Mouse (Mus musculus): ENCODE measurements around the gene Usp49. TPM values are rescaled to one million over a fixed set of nuclear protein-coding genes. Genes with fewer than 3 reads are reported as not detected.

Usp49 gene
- total RNA-seq, 2 experiments from 2014 or later = 1.4 to 3.7 TPM

Other genes with a start within 250 kb of the Usp49 start
- gene Guca1b, start 245.3 kb upstream of the Usp49 start, total RNA-seq (2021) = under 1 TPM in 1 of 2 experiments, not detected in 1; 0.23 TPM
- gene Guca1a, start 230.1 kb upstream of the Usp49 start, total RNA-seq (2021) = under 1 TPM in 1 of 2 experiments, not detected in 1; 0.42 TPM
- 1 to 10 TPM; 1.3 to 2.1 TPM for gene AI661453, start 194.1 kb upstream of the Usp49 start, total RNA-seq (2021)
- not detected for gene 1700001C19Rik, start 193.3 kb upstream of the Usp49 start, total RNA-seq (2021)
- gene Taf8, start 128.4 kb upstream of the Usp49 start, total RNA-seq (2021) = 10 to 100 TPM; 10.2 to 10.4 TPM
- 10 to 100 TPM; 83.3 to 87.1 TPM for gene Ccnd3, start 125.6 kb upstream of the Usp49 start, total RNA-seq (2021)
- gene Bysl, start 19.2 kb upstream of the Usp49 start, total RNA-seq (2021) = 10 to 100 TPM; 13.5 to 16.5 TPM
- gene Med20, start 19.1 kb upstream of the Usp49 start, total RNA-seq (2021) = 10 to 100 TPM; 19.0 to 19.5 TPM
- 1 to 10 TPM; 1.9 to 3.4 TPM for gene Gm20517, start 19.1 kb upstream of the Usp49 start, total RNA-seq (2021)
- 100 to 1,000 TPM; 118 to 129 TPM for gene Tomm6, start 57.7 kb downstream of the Usp49 start, total RNA-seq (2021)
- 1 to 10 TPM; 4.6 to 5.4 TPM for gene Frs3, start 58.3 kb downstream of the Usp49 start, total RNA-seq (2021)
- under 1 TPM; 0.40 to 0.75 TPM for gene Gm21981, start 63.8 kb downstream of the Usp49 start, total RNA-seq (2021)
- gene Prickle4, start 64.0 kb downstream of the Usp49 start, total RNA-seq (2021) = 1 to 10 TPM; 4.3 to 5.1 TPM
- not detected for gene Pgc, start 96.2 kb downstream of the Usp49 start, total RNA-seq (2021)
- gene Tfeb, start 106.3 kb downstream of the Usp49 start, total RNA-seq (2021) = 10 to 100 TPM; 35.0 to 40.0 TPM
- 1 to 10 TPM in 1 of 2 experiments, under 1 TPM in 1; 0.40 to 1.3 TPM for gene Mdfi, start 204.0 kb downstream of the Usp49 start, total RNA-seq (2021)

Data from heart, adult 18-20 months (tissue).